Mouse (Mus musculus): Measurements from ENCODE around the gene Ptn.

GRCm38 (mm10) chr6:36788576-36789191 is 21.3 kb downstream of the Ptn start:
- no peak for TF ChIP-seq POLR2A (IDR thresholded peaks at IDR 0.05; ENCODE audit: borderline replicate concordance, low read depth, low read length)
- no peak for TF ChIP-seq CTCF (IDR thresholded peaks at IDR 0.05; ENCODE audit: low read depth, low read length)

All from bone marrow macrophage, adult 2 months (primary cell).